Mouse (Mus musculus): ENCODE data around the gene Fbxl12.

- TF ChIP-seq GATA1 (IDR thresholded peaks at IDR 0.05; ENCODE audit: low read length) = no peak
- TF ChIP-seq TAL1 (IDR thresholded peaks at IDR 0.05; ENCODE audit: low read length) = no peak
These were observed 37.2 kb upstream of the Fbxl12 start for GRCm38 (mm10) chr9:20681546-20682388.

All from erythroblast, embryonic 14.5 days (primary cell).